Mouse (Mus musculus) MEL-GATA-1-ER (cell line): ENCODE measurements around the gene Zg16.

ENCODE experiments used
- DNase-seq: peaks from one replicate; pipeline ENCODE4 v3.0.0-alpha.2; 2012; ENCODE audit warnings: low read depth; ENCODE audit errors: extremely low read depth

Gene Zg16

GRCm38 (mm10) chr7:127008239-127009019 is 78.7 kb downstream of the Zg16 start:
- peak; percentile 94 for DNase-seq

GRCm38 (mm10) chr7:127007313-127008024 is 79.7 kb downstream of the Zg16 start:
- no peak for DNase-seq

GRCm38 (mm10) chr7:127004122-127004875 is 82.8 kb downstream of the Zg16 start:
- DNase-seq, result no peak

- no peak for DNase-seq
Observed at GRCm38 (mm10) chr7:127003620-127004019, 83.5 kb downstream of the Zg16 start.
